Mouse (Mus musculus) liver, embryonic 14.5 days (tissue): ENCODE data around the gene Mef2a.

Source experiments
- CTCF ChIP-seq: IDR thresholded peaks from 2 replicates; pipeline ENCODE4 v1.5.1; 2016; ENCODE audit warnings: antibody characterized with exemption, low read depth, control low read depth
- EP300 ChIP-seq: IDR thresholded peaks from 2 replicates; pipeline ENCODE4 v1.6.1; 2016; ENCODE audit warnings: antibody characterized with exemption, low read depth

DNA sequence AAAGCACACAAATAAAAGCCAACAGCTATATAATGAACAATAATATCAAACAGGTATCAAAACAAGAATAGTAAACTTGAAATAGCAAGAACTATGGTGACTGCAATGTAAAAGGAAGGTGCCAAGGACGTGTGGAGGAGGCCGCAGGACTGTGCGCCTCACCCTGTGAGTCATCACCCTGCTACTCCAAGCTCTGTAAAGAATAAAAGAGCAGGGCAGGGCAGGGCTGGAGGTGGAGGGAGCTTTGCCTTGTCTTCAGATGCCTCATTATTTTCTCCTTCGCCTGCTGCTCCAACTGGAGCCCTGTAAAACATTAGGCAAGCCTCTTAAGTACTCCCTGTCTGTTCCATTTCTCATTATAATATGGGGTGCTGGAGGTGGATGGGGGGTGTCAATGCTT, 85.2 kb downstream of the Mef2a start:
- no peak for TF ChIP-seq CTCF
- no peak for TF ChIP-seq EP300
